Mouse (Mus musculus) small intestine, adult 2 months (tissue): ENCODE data around the gene Acot2.

Experiments
- CTCF ChIP-seq: fragments of 200-500 bp; IDR thresholded peaks from 2 replicates; pipeline ENCODE4 v1.5.1; 2012; ENCODE audit warnings: low read depth, mild to moderate bottlenecking, control low read depth, inconsistent platforms, low read length, moderate library complexity, mixed read lengths; ENCODE audit not compliant: insufficient replicate concordance, insufficient read length; ENCODE audit errors: extremely low read depth
- POLR2A ChIP-seq: fragments of 200-500 bp; IDR thresholded peaks from 2 replicates; pipeline ENCODE4 v1.6.1; 2012; ENCODE audit warnings: low read depth, mild to moderate bottlenecking, control low read depth, inconsistent platforms, low read length, moderate library complexity

DNA sequence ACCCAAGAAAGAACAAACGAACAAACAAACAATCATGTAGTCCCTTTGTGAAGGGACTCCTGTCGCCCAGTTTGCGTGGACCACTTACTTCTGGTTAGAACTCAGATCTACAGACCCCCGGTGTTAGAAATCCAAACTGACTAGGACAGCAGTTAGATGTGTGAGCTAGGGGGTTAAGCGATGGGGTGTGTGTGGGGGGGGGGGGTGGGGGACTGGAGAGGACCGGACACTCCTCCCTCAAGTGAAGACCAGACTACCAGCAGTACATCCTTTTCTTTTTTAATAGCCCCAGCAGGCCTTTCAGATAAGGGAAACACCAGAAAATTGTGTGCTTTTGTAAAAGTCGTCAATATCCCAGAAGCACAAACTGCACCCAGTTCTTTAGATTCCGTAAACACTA is 21.1 kb downstream of the Acot2 start:
- TF ChIP-seq CTCF (no peak), POLR2A (no peak)
